Mouse (Mus musculus) small intestine, adult 2 months (tissue): ENCODE measurements around the gene Zfp775.

Experiments
- CTCF ChIP-seq: fragments of 200-500 bp; IDR thresholded peaks from 2 replicates; pipeline ENCODE4 v1.5.1; 2012; ENCODE audit warnings: low read depth, mild to moderate bottlenecking, control low read depth, inconsistent platforms, low read length, moderate library complexity, mixed read lengths; ENCODE audit not compliant: insufficient replicate concordance, insufficient read length; ENCODE audit errors: extremely low read depth
- POLR2A ChIP-seq: fragments of 200-500 bp; IDR thresholded peaks from 2 replicates; pipeline ENCODE4 v1.6.1; 2012; ENCODE audit warnings: low read depth, mild to moderate bottlenecking, control low read depth, inconsistent platforms, low read length, moderate library complexity

GRCm38 (mm10) chr6:48552918-48553317 lies 48.9 kb upstream of the Zfp775 start:
- TF ChIP-seq CTCF: no peak
- no peak for TF ChIP-seq POLR2A
